Mouse (Mus musculus) neutrophil, adult 5-6 weeks (primary cell): Measurements from ENCODE around the gene Clic1. TPM values are rescaled to one million over a fixed set of nuclear protein-coding genes. Genes with fewer than 3 reads are reported as not detected.
A peak's percentile ranks its signal among the peaks of the same experiment; 100 is the strongest.

Source experiments
- ATAC-seq: fragments of 151-379, 151-347 bp; 2 replicates; pipeline ENCODE4 v1.8.0; 2017; ENCODE audit warnings: mild to moderate bottlenecking, moderate TSS enrichment; ENCODE audit not compliant: insufficient number of reproducible peaks, poor library complexity, low FRiP score, severe bottlenecking; ENCODE audit errors: extremely low read depth
- total RNA-seq: library from RNA; stranded (forward); fragments of 200-1000 nt; gene quantifications from 2 replicates; pipeline ENCODE4 v1.2.3, GENCODE M21; 2017

Gene Clic1
- total RNA-seq, 1 experiment from 2014 or later = 394 TPM

GRCm38 (mm10) chr17:35034896-35035295 lies 14.9 kb upstream of the Clic1 start:
- no peak for ATAC-seq

- no peak for ATAC-seq
These were observed 10.5 kb upstream of the Clic1 start for GRCm38 (mm10) chr17:35039121-35039873.

- no peak for ATAC-seq
These were observed 6.0 kb upstream of the Clic1 start for GRCm38 (mm10) chr17:35043794-35044193.

- no peak for ATAC-seq
These were observed 4.6 kb upstream of the Clic1 start for GRCm38 (mm10) chr17:35044904-35045806.

GRCm38 (mm10) chr17:35045807-35046680 lies 3.7 kb upstream of the Clic1 start:
- ATAC-seq = peak; percentile 1; the same call in 1 of the 2 replicates

GRCm38 (mm10) chr17:35046681-35047455 lies 2.9 kb upstream of the Clic1 start, which contains the start of gene Msh5:
Gene Msh5 (minus strand): TSS chr17:35046745.
- peak; percentile 83 for ATAC-seq

GRCm38 (mm10) chr17:35047688-35048087 lies 2.1 kb upstream of the Clic1 start:
- ATAC-seq = no peak

GRCm38 (mm10) chr17:35048149-35048931 lies 1.4 kb upstream of the Clic1 start:
- ATAC-seq = peak; percentile 18; the same call in 1 of the 2 replicates

- ATAC-seq = no peak
These were observed 780 bp upstream of the Clic1 start for GRCm38 (mm10) chr17:35048932-35049440.

GRCm38 (mm10) chr17:35050126-35050750 lies 472 bp downstream of the Clic1 start:
- peak; percentile 9; the same call in 1 of the 2 replicates for ATAC-seq

GRCm38 (mm10) chr17:35051156-35052086 lies 1.7 kb downstream of the Clic1 start:
- ATAC-seq = peak; percentile 81

GRCm38 (mm10) chr17:35052271-35052798 lies 2.6 kb downstream of the Clic1 start:
- ATAC-seq = no peak

GRCm38 (mm10) chr17:35055691-35056495 lies 6.1 kb downstream of the Clic1 start:
- ATAC-seq = no peak

GRCm38 (mm10) chr17:35057090-35057489 lies 7.3 kb downstream of the Clic1 start:
- no peak for ATAC-seq

GRCm38 (mm10) chr17:35058316-35058715 lies 8.6 kb downstream of the Clic1 start:
- no peak for ATAC-seq
